Mouse (Mus musculus) cerebellum, adult 2 months (tissue): Measurements from ENCODE around the gene Olfr98. TPM values are rescaled to one million over a fixed set of nuclear protein-coding genes. Genes with fewer than 3 reads are reported as not detected.

Source experiments
- DNase-seq, 2 experiments: peaks; one replicate each; pipeline ENCODE4 v3.0.0; 2021
- H3K27ac ChIP-seq: fragments of 200-500 bp; 2 replicates; pipeline ENCODE4 v1.5.1; 2012; ENCODE audit warnings: low read length, control low read depth, inconsistent platforms; ENCODE audit not compliant: insufficient read depth
- H3K27me3 ChIP-seq: fragments of 200-500 bp; 2 replicates; pipeline ENCODE4 v1.6.1; 2012; ENCODE audit warnings: inconsistent platforms, mild to moderate bottlenecking, low read length, moderate library complexity; ENCODE audit not compliant: control insufficient read depth, insufficient read depth
- H3K4me1 ChIP-seq: fragments of 200-500 bp; 2 replicates; pipeline ENCODE4 v1.6.1; 2011; ENCODE audit warnings: low read length; ENCODE audit not compliant: control insufficient read depth, insufficient read depth
- H3K4me3 ChIP-seq: fragments of 200-500 bp; replicated peaks from 2 replicates; pipeline ENCODE3; 2011; ENCODE audit warnings: mild to moderate bottlenecking, low read depth, low read length, control low read depth; ENCODE audit not compliant: insufficient read depth
- CTCF ChIP-seq: fragments of 200-500 bp; IDR thresholded peaks from 2 replicates; pipeline ENCODE4 v1.5.1; 2011; ENCODE audit warnings: low read depth, mild to moderate bottlenecking, control low read depth, low read length, moderate library complexity, borderline replicate concordance; ENCODE audit not compliant: insufficient read depth
- POLR2A ChIP-seq: fragments of 200-500 bp; IDR thresholded peaks from 2 replicates; pipeline ENCODE4 v1.6.1; 2011; ENCODE audit warnings: low read length, control low read depth, borderline replicate concordance; ENCODE audit not compliant: insufficient read depth
- WGBS: fragments of 180-500 bp; shearing (Covaris S2); methylation state at CpG from one replicate; pipeline ENCODE4 v1.1.7; 2018; 5-methylcytosine and 5-hydroxymethylcytosine counted together
- polyA plus RNA-seq: library from polyadenylated mRNA; depleted of rRNA; stranded (reverse); fragments of >200 nt; gene quantifications from 2 replicates; pipeline ENCODE4 v1.2.3, GENCODE M21; 2012; rRNA removed

The Olfr98 gene
- not detected in 2 replicates for polyA plus RNA-seq

- DNase-seq, result no peak
- H3K27me3 ChIP-seq, result no peaks in the 10 kb centered on the region
- WGBS, result 5% methylated on average over 1 of the region's 1 CpGs
- no peaks in the 10 kb centered on the region for H3K4me1 ChIP-seq
- H3K4me3 ChIP-seq, result no peak within 1 kb of the TSS
- H3K27ac ChIP-seq, result no peak within 1 kb of the TSS
- no peak for TF ChIP-seq CTCF
- TF ChIP-seq POLR2A, result no peak
These were observed at the start of gene Olfr98 for GRCm38 (mm10) chr17:37263626-37264025. Gene Olfr98, minus strand, starts transcription at chr17:37263749.

- no peak overlapping the region for H3K4me3 ChIP-seq
- no peak for DNase-seq
- no peak overlapping the region for H3K27ac ChIP-seq
- TF ChIP-seq POLR2A, result no peak
- TF ChIP-seq CTCF, result no peak
- H3K27me3 ChIP-seq, result no peaks in the 10 kb centered on the region
- H3K4me1 ChIP-seq, result no peaks in the 10 kb centered on the region
- 53% methylated on average over 2 of the region's 2 CpGs for WGBS
These were observed 46.7 kb upstream of the Olfr98 start for GRCm38 (mm10) chr17:37310146-37310699.

DNA sequence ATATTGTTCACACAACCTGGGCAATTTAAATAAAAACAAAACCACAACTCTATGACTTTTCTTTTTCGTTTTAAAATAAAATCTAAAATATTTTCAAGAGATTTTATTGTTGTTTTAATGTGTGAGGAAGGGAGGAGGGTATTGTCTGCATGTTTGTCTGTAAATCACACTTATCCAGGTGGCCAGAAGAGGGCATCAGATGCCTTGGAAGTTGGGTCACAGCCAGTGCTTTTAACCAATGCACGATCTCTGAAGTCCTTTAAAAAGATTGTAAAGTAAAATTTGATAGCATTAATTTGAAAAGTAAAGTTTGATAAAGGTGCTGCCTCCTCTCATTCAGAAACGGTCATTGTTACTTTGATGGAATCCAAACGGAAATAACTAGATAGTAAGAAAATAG is 44.9 kb upstream of the Olfr98 start:
- Histone ChIP-seq H3K27ac (no peak overlapping the region), H3K27me3 (no peaks in the 10 kb centered on the region), H3K4me1 (no peaks in the 10 kb centered on the region), H3K4me3 (no peak overlapping the region)
- TF ChIP-seq POLR2A, result no peak
- no peak for TF ChIP-seq CTCF
- no peak for DNase-seq
- WGBS, result 42% methylated on average over 4 of the region's 4 CpGs

- Histone ChIP-seq H3K4me3 (no peak within 1 kb of the TSS), H3K27ac (no peak within 1 kb of the TSS), H3K27me3 (no peaks in the 10 kb centered on the region), H3K4me1 (no peaks in the 10 kb centered on the region)
- WGBS, result 74% methylated on average over 4 of the region's 4 CpGs
- DNase-seq, result no peak
- TF ChIP-seq CTCF (no peak), POLR2A (no peak)
These were observed 40.7 kb upstream of the Olfr98 start, which contains the start of gene Olfr101 for GRCm38 (mm10) chr17:37304213-37304612. Gene Olfr101, minus strand, starts transcription at chr17:37304313.

- WGBS, result 72% methylated on average over 1 of the region's 1 CpGs
- no peak within 1 kb of the TSS for H3K4me3 ChIP-seq
- DNase-seq, result no peak
- no peaks in the 10 kb centered on the region for H3K4me1 ChIP-seq
- no peaks in the 10 kb centered on the region for H3K27me3 ChIP-seq
- TF ChIP-seq CTCF (no peak), POLR2A (no peak)
- H3K27ac ChIP-seq, result no peak within 1 kb of the TSS
These were observed 19.8 kb upstream of the Olfr98 start, which contains the start of gene Olfr99 for GRCm38 (mm10) chr17:37283360-37283759. Gene Olfr99, minus strand, starts transcription at chr17:37283460.

- H3K4me3 ChIP-seq, result no peak overlapping the region
- TF ChIP-seq POLR2A, result no peak
- no peak for TF ChIP-seq CTCF
- H3K27me3 ChIP-seq, result no peaks in the 10 kb centered on the region
- 10% methylated on average over 1 of the region's 1 CpGs for WGBS
- H3K4me1 ChIP-seq, result no peaks in the 10 kb centered on the region
- no peak overlapping the region for H3K27ac ChIP-seq
- DNase-seq, result no peak
These were observed 16.8 kb upstream of the Olfr98 start for GRCm38 (mm10) chr17:37280331-37280730.

DNA sequence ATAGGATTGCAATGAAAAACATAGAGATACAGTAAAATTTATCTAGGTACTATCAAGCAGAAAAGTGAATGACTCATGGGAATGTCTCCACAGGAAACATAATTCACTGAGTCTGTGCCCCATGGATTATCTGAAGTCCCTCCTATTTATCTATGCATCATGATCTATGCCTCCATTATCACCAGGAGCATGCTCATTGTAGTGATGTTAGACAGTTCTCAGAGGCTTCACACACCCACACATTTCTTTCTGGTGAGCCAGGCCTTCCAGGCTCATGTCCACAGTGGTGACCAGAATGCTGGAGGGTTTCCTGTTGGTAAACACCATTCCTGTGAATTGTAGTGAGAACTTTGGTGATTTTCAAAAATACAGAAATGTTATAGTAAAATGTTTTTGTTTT is 13.0 kb upstream of the Olfr98 start:
- DNase-seq, result no peak
- TF ChIP-seq CTCF, result no peak
- TF ChIP-seq POLR2A, result no peak
- no peaks in the 10 kb centered on the region for H3K4me1 ChIP-seq

DNA sequence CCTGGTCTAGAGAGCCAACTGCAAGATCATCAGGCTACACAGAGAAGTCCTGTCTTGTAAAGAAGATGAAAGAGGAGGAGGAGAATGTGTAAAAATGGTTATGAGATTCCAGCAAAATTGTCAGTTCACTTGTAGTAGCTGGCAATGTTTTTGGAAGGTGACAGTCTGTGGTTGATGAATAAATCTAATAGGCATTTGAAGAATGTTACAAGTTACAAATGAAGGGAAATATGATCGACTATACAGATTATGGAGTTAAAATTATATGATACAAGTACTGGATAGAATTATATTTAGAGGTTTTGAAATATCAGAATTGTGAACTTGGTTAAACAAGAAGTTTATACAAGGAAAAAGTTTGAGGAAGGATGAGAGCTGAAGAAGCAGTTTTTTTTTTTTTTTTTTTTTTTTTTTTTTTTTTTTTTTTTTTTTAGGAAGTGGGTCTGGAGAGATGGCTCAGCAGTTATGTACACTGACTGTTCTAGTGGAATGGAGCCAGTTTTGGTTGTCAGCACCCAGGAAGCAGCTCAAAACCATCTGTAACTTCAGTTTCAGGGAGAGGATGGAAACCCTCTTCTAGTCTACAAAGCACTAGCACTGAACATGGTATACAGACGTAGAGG is 12.2 kb upstream of the Olfr98 start:
- TF ChIP-seq CTCF (no peak), POLR2A (no peak)
- H3K4me1 ChIP-seq, result no peaks in the 10 kb centered on the region
- H3K27me3 ChIP-seq, result no peaks in the 10 kb centered on the region
- no peak overlapping the region for H3K4me3 ChIP-seq
- no peak overlapping the region for H3K27ac ChIP-seq
- 88% methylated on average over 2 of the region's 2 CpGs for WGBS
- DNase-seq, result no peak

More for the DNA sequence above, 13.0 kb upstream of the Olfr98 start:
- H3K4me3 ChIP-seq, result no peak overlapping the region
- H3K27me3 ChIP-seq, result no peaks in the 10 kb centered on the region
- H3K27ac ChIP-seq, result no peak overlapping the region
